ENCODE assay signal across 9 mouse cellular contexts in the genomic region with DNA sequence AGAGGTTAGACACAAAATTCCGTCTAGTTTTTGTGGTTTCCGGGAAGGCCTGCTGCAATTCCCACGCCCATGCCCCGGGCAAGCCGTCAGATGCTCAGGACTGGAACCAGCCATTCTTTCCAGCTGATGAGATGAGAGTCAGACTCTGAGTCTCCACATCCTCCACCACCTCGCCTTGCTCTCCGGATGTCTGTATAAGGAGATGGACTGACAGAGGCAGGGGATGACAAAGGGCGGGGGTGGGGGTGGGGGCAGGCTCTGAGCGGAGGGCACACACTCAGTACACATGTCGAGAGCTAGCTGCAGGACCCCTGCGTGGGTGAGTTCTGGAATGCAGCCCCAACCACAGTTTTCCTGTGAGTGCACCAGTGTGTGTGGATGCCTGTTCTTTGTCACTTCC. TPM values are rescaled to one million over a fixed set of nuclear protein-coding genes. Genes with fewer than 3 reads are reported as not detected.
DNase-seq lines count a peak whose midpoint lies in the region; ATAC-seq and TF ChIP-seq lines count a peak whose summit lies in the region.
"Had no signal": no experiment of that assay in that cellular context is flagged by ENCODE, and none has a peak within 500 bp of the region (broad histone marks: within the 10 kb centered on the region; RNA-seq: fewer than 3 reads in every experiment).

No protein-coding gene starts in this region.

- no peak for ATAC-seq in granulocyte monocyte progenitor cell, adult 5-6 weeks (replicated peaks; ENCODE audit: poor library complexity, severe bottlenecking)

- TF ChIP-seq POLR2A in embryonic fibroblast, embryonic 13.5 days (IDR thresholded peaks at IDR 0.05; ENCODE audit: low read depth, low read length), result peak; percentile 43; the same call in 1 of the 2 replicates

- TF ChIP-seq CTCF in gastrocnemius, adult 2 months (IDR thresholded peaks at IDR 0.05), result no peak
- no peak for TF ChIP-seq CTCF in embryonic fibroblast, embryonic 13.5 days (IDR thresholded peaks at IDR 0.05; ENCODE audit: borderline replicate concordance, insufficient read depth, low read length)

- DNase-seq in gastrocnemius, adult 2 months, result peak; percentile 32
- DNase-seq in gastrocnemius, adult 18-20 months (ENCODE audit: low spot score), result no peak
- DNase-seq in lung, postnatal 10 days, result peak; percentile 62
- no peak for DNase-seq in lung, postnatal 14 days
- DNase-seq in naive thymus-derived CD4-positive, alpha-beta T cell, adult 2 months (ENCODE audit: low read depth), result peak; percentile 54
- DNase-seq in retina, embryonic 14.5 days (ENCODE audit: low spot score), result no peak

- H3K27ac ChIP-seq in gastrocnemius, adult 2 months, result no peak overlapping the region
- H3K27ac ChIP-seq in embryonic fibroblast, embryonic 13.5 days (ENCODE audit: insufficient read depth, low read length), result peak overlapping the region; percentile 94
- H3K27ac ChIP-seq: lung, embryonic 15.5 days had no signal

- intact Hi-C loops in gastrocnemius, adult 2 months (cut with DNase I), result no loop called here

- H3K4me3 ChIP-seq in gastrocnemius, adult 2 months, result no peak overlapping the region
- H3K4me3 ChIP-seq in embryonic fibroblast, embryonic 13.5 days (ENCODE audit: insufficient read depth, low read length), result no peak overlapping the region
- H3K4me3 ChIP-seq: lung, embryonic 15.5 days had no signal

- no peaks in the 10 kb centered on the region; the same call in none of the 2 replicates for H3K4me1 ChIP-seq in embryonic fibroblast, embryonic 13.5 days (ENCODE audit: control insufficient read depth, insufficient read depth, low read length)

RNA-seq across cellular contexts. Expression of a gene that starts 57.3 kb away (rescaled TPM):
- total RNA-seq in gastrocnemius, adult 2 months (2021), result 1 to 10 TPM in 1 of 2 experiments, under 1 TPM in 1; 0.97 to 1.1 TPM
- under 1 TPM; 0.73 to 0.93 TPM for total RNA-seq in gastrocnemius, adult 18-20 months (2021)
- 8.9 and 12.3 TPM in 2 replicates for polyA plus RNA-seq in embryonic fibroblast, embryonic 13.5 days (2011; ENCODE audit: insufficient read length, low read depth, missing spikeins)
- total RNA-seq in granulocyte monocyte progenitor cell, adult 5-6 weeks (2014; fragmentation: Nextera tagmentation), result 2.3 and 5.3 TPM in 2 replicates
- 2.7 and 3.6 TPM in 2 replicates for total RNA-seq in granulocyte monocyte progenitor cell, adult 5-6 weeks (2017)

Comparison
In these comparisons a context has a peak if more than half of its experiments do, and no peak if none do; other contexts are left out.
1. DNase-seq: peak in gastrocnemius, adult 2 months (single experiment), lung, postnatal 10 days (single experiment) and naive thymus-derived CD4-positive, alpha-beta T cell, adult 2 months (single experiment); none in gastrocnemius, adult 18-20 months (single experiment), lung, postnatal 14 days (single experiment) and retina, embryonic 14.5 days (single experiment).